Mouse (Mus musculus): ENCODE results near the gene Rflnb.

GRCm38 (mm10) chr11:76010838-76011624 lies 16.6 kb downstream of the Rflnb start:
- TF ChIP-seq EP300 (IDR thresholded peaks at IDR 0.05), result no peak
- TF ChIP-seq CTCF (IDR thresholded peaks at IDR 0.05), result no peak

All from lung, postnatal 0 days (tissue).